Mouse (Mus musculus) liver, embryonic 12.5 days (tissue): ENCODE measurements at regions not wholly inside any gene's neighbourhood (a gene's known extent, or its start where the extent isn't known, plus 50 kb on each side); places are given as distances from the start of the nearest gene placed in this dataset.

ENCODE experiments used
- ATAC-seq: fragments of 200-750 bp; cut with Nextera tagmentation; 2 replicates; pipeline ENCODE4 v1.8.0; 2017; ENCODE audit warnings: moderate number of reproducible peaks, mild to moderate bottlenecking, moderate library complexity
- H3K27ac ChIP-seq: fragments of 300-500 bp; sonication (generic); 2 replicates; pipeline ENCODE4 v1.5.1; 2016; ENCODE audit warnings: mild to moderate bottlenecking
- H3K27me3 ChIP-seq: fragments of 300-500 bp; sonication (generic); replicated peaks from 2 replicates; pipeline ENCODE4 v1.6.1; 2016; ENCODE audit warnings: mild to moderate bottlenecking, moderate library complexity
- H3K36me3 ChIP-seq: fragments of 300-500 bp; sonication (generic); 2 replicates; pipeline ENCODE4 v1.6.1; 2016; ENCODE audit warnings: mild to moderate bottlenecking, moderate library complexity
- H3K4me1 ChIP-seq: fragments of 300-500 bp; sonication (generic); 2 replicates; pipeline ENCODE4 v1.6.1; 2016
- H3K4me2 ChIP-seq: fragments of 300-500 bp; sonication (generic); 2 replicates; pipeline ENCODE4 v1.6.1; 2016; ENCODE audit warnings: mild to moderate bottlenecking, moderate library complexity
- H3K4me3 ChIP-seq: fragments of 300-500 bp; sonication (generic); 2 replicates; pipeline ENCODE4 v1.5.1; 2016; ENCODE audit warnings: mild to moderate bottlenecking, moderate library complexity
- H3K9ac ChIP-seq: fragments of 300-500 bp; sonication (generic); 2 replicates; pipeline ENCODE4 v1.6.1; 2016; ENCODE audit warnings: mild to moderate bottlenecking, moderate library complexity
- H3K9me3 ChIP-seq: fragments of 300-500 bp; sonication (generic); replicated peaks from 2 replicates; pipeline ENCODE4 v1.6.1; 2016; ENCODE audit warnings: mild to moderate bottlenecking, moderate library complexity
- WGBS: fragments of 180-500 bp; shearing (Covaris S2); methylation state at CpG from one replicate; pipeline ENCODE4 v1.1.7; 2016; ENCODE audit not compliant: insufficient replicate concordance; 5-methylcytosine and 5-hydroxymethylcytosine counted together

DNA sequence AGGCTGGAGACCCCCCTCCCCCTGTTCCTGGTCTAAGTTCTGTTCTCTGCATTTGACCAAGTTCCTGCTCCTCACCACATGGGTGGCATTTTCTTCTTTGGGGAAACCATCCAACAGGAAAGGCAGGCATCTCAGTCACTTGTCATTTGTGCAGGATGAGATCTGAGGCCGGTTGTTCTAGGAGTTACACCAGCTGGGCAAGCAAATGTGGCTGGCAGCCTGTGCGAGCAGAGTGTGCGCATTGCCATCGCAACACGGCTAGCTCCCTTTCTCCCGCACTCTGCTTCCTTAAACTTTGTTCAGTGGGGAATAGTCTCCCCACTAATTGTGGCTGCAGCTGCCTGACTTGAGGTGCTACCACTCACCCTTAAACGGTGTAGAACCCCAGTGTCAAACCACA is 104.7 kb upstream of the Kif2a start:
- Histone ChIP-seq H3K9me3 (no peaks in the 10 kb centered on the region), H3K4me1 (no peaks in the 10 kb centered on the region), H3K27me3 (no peaks in the 10 kb centered on the region), H3K27ac (no peak overlapping the region), H3K4me3 (no peak overlapping the region), H3K9ac (no peak overlapping the region), H3K36me3 (no peaks in the 10 kb centered on the region), H3K4me2 (no peak overlapping the region)
- ATAC-seq = no peak
- 73% methylated on average over 7 of the region's 7 CpGs for WGBS

DNA sequence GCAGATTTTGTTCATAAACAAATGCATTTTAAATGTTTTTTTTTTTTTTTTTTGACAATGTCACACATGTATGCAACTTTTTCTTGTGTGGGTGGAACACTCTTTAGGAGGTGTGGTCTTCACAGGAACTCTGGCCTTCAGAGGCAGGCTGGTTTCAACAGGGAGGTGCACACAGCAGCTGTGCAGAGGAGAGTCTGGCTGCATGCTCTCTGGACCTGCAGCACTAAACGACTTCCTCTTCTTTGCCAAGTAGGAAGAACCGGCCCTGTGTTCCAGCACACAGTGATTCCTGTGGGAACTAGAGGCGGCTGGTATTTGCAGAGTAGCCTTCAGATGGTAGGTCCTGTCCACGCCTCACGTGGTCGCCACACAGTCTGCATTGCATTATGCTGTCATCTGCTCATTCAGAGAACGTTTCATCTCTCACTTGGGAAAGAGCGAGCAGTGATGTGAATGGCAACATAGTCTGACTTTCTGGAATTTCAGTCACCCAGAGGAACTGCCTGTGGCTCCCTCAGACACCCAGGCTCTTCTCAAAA is 102.3 kb upstream of the Kif2a start:
- no peaks in the 10 kb centered on the region for H3K36me3 ChIP-seq
- no peak overlapping the region for H3K4me3 ChIP-seq
- no peaks in the 10 kb centered on the region for H3K27me3 ChIP-seq
- no peak overlapping the region for H3K27ac ChIP-seq
- no peaks in the 10 kb centered on the region for H3K9me3 ChIP-seq
- no peak for ATAC-seq
- no peak overlapping the region for H3K4me2 ChIP-seq
- no peak overlapping the region for H3K9ac ChIP-seq
- 52% methylated on average over 8 of the region's 8 CpGs for WGBS
- H3K4me1 ChIP-seq = no peaks in the 10 kb centered on the region

DNA sequence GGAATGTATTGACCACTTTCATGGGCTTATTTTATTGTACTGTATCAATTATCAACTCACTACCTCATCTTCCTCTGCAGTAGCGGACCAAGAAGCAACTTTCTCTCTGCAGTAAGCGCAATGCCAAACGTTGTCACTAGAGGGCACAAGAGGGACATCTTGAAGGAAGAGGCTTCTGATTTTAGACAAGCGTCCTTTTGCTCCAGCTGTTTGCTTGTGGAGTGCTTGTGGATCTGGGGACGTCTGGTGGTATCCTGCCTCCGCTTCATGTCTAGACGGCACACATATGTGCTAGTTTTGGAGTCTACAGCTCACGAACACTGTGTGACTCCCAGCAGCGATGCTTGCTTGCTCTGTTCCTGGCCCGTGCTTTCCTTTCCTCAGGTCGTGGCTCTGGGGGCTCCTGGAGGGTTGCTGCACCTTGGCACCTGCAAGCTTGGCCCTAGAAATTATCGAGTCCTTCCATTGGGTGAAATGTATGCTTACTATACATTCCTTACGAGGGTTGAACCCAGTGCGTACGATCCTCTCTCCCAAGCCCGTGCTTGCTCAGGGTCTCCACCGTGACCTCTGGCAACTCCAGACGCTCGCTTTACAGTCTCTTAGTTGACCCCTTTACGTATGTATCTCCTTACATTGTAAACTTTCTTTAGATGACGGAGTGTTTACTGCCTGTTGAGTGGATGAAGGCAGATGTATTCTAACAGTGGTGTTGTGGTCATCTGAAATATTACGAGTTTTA is 92.2 kb upstream of the Kif2a start:
- H3K4me2 ChIP-seq = no peak overlapping the region
- ATAC-seq = no peak; the same call in 1 of the 2 replicates
- WGBS = 54% methylated on average over 22 of the region's 22 CpGs

DNA sequence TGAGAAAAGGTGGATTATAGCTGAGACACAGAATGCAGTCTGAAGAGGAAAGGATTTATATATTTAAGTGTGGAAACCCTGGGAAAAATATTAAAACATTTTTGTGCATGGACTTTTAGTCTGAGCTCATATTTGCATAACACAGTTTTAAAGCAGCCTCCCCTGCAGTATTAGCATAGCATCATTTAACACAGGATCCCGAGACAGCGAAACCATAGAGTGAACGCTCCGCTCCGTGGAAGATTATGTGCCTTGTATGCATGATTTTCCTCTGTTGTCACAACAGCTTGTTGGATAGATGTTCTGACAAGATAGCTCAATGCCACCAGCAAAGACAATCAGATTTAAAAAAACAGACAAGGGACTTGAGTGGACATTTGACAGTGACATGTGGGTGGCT is 86.1 kb upstream of the Kif2a start:
- H3K36me3 ChIP-seq = no peaks in the 10 kb centered on the region
- no peak overlapping the region for H3K9ac ChIP-seq
- no peak for ATAC-seq
- H3K9me3 ChIP-seq = no peaks in the 10 kb centered on the region
- no peak overlapping the region for H3K27ac ChIP-seq
- peaks cover 3% of the 10 kb centered on the region; the same call in 1 of the 2 replicates for H3K4me1 ChIP-seq
- H3K4me2 ChIP-seq = no peak overlapping the region
- 88% methylated on average over 5 of the region's 5 CpGs for WGBS
- H3K4me3 ChIP-seq = no peak overlapping the region
- H3K27me3 ChIP-seq = peaks cover 13% of the 10 kb centered on the region; the same call in 1 of the 2 replicates

More for the DNA sequence above, 92.2 kb upstream of the Kif2a start:
- Histone ChIP-seq H3K36me3 (no peaks in the 10 kb centered on the region), H3K9ac (no peak overlapping the region), H3K4me1 (no peaks in the 10 kb centered on the region), H3K4me3 (no peak overlapping the region), H3K27me3 (0 out of 2 replicates have a peak, but pooled peaks cover 4% of the 10 kb centered on the region), H3K27ac (no peak overlapping the region), H3K9me3 (no peaks in the 10 kb centered on the region)

DNA sequence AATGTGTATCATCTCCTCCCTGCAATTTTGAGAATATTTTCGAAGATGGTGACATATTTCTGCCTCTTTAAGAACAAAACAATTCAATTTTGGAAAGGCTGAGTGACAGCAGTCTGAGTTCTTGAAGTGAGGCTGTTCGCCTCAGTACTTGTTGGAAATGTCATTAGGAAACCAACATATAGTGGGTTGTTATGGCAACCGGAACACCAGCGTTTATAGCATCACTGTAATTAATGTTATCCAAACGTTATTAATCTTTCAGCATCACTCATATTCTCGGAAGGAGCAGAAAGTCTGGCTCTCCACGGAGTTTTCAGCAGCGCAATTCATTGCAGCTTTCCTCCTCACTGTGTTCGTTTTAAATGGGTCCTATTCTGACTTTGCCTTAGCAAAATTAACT is 85.6 kb upstream of the Kif2a start:
- Histone ChIP-seq H3K27me3 (peaks cover 13% of the 10 kb centered on the region; the same call in 1 of the 2 replicates), H3K36me3 (no peaks in the 10 kb centered on the region), H3K4me1 (peaks cover 7% of the 10 kb centered on the region), H3K9ac (no peak overlapping the region), H3K9me3 (no peaks in the 10 kb centered on the region), H3K4me3 (no peak overlapping the region), H3K4me2 (no peak overlapping the region), H3K27ac (no peak overlapping the region)
- 61% methylated on average over 9 of the region's 9 CpGs for WGBS
- ATAC-seq = no peak

DNA sequence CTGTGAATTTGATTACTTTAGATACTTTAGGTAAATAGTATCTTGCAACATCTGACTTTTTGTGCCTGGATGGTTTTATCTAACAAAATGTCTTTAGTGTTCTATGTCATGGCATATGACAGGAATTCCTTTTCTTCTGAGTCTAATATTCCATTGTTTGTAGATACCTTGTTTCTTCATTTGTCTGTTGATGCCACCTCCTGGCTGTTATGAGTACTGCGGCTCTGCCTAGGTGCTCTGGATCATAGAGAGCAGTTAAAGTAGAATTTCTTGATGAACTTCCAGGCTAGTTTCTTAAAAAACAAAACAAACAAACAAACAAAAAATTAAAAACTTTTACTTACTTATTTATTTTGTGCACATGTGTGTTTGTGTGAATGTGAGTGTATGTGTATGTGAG is 83.6 kb upstream of the Kif2a start:
- WGBS = 25% methylated on average over 1 of the region's 1 CpGs
- H3K4me2 ChIP-seq = no peak overlapping the region
- peaks cover 13% of the 10 kb centered on the region; the same call in 1 of the 2 replicates for H3K27me3 ChIP-seq
- ATAC-seq = no peak
- H3K9ac ChIP-seq = no peak overlapping the region
- no peaks in the 10 kb centered on the region for H3K9me3 ChIP-seq
- H3K36me3 ChIP-seq = no peaks in the 10 kb centered on the region
- no peak overlapping the region for H3K4me3 ChIP-seq
- H3K4me1 ChIP-seq = peaks cover 18% of the 10 kb centered on the region
- no peak overlapping the region for H3K27ac ChIP-seq

DNA sequence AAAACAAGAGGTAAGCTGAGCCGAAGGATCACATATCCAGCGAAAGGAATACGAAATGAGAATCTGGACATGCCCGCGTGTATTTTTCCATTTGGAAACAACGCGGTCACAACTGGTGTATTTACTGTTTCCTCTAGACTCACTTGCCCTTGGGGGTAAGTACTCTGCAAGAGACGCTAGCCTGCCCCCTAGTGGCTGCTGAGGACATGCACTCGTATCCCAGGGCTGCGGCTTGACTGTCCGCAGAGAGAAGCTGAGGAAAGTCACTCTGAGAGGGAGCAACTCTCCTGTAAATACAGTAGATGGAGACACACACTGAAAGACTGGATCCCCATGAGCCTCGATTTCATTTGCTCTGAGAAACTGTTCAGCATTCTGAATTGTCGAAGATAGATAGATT is 79.7 kb upstream of the Kif2a start:
- WGBS = 10% methylated on average over 13 of the region's 13 CpGs
- Histone ChIP-seq H3K4me2 (peak overlapping the region; percentile 66), H3K27ac (peak overlapping the region; percentile 97), H3K27me3 (0 out of 2 replicates have a peak, but pooled peaks cover 5% of the 10 kb centered on the region), H3K9me3 (no peaks in the 10 kb centered on the region), H3K9ac (peak overlapping the region; percentile 67), H3K4me3 (peak overlapping the region; percentile 42), H3K36me3 (no peaks in the 10 kb centered on the region), H3K4me1 (peaks cover 55% of the 10 kb centered on the region)
- ATAC-seq = peak; percentile 61

DNA sequence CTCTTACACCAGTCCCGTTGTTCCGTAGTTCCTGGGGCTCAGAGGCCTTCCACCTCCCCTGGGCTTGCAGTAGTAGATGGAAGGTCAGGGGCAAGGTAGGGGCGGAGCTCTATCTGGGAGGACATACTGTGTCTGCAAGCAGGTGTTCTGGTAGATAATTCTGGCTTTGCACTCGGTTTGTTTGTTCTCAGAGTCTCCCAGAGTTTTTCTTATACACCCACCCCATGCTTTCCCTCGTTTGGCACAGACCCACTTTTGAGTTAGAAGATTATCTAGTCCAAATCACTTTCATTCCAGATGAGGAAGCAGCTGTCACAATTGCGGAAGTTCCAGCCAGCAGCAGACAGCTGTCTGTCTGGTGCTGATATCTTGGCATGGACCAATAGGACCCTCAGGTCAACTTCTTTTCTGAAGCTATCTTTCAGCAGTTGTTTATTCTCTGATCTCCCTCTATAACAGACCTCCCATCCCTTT is 79.0 kb upstream of the Kif2a start:
- Histone ChIP-seq H3K36me3 (no peaks in the 10 kb centered on the region), H3K27ac (peak overlapping the region; percentile 97), H3K27me3 (no peaks in the 10 kb centered on the region), H3K4me1 (peaks cover 58% of the 10 kb centered on the region), H3K4me2 (peak overlapping the region; percentile 66), H3K4me3 (peak overlapping the region; percentile 42), H3K9me3 (no peaks in the 10 kb centered on the region), H3K9ac (peak overlapping the region; percentile 67)
- 10% methylated on average over 6 of the region's 6 CpGs for WGBS
- ATAC-seq = peak; percentile 97

DNA sequence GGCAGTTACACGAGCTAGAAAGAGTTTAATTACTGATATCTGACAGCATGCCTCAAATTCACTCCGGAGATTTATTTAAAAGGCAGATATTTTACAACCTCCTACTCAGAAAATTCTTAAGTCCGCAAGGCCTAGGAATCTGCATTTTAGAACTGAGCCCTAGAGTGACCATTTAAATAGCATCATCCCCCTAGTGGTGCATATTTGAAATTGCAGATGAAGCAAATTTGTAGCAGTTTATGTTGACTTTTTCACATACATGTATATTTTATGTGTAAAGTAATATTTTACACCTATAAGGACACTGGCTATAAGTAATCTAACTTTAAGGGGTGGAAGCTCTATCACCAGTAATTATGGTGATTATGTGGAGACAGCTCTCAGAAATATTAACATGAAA is 78.2 kb upstream of the Kif2a start:
- Histone ChIP-seq H3K9ac (peak overlapping the region; percentile 67), H3K36me3 (no peaks in the 10 kb centered on the region), H3K9me3 (no peaks in the 10 kb centered on the region), H3K27ac (peak overlapping the region; percentile 97), H3K4me2 (peak overlapping the region; percentile 66), H3K4me1 (peaks cover 66% of the 10 kb centered on the region), H3K4me3 (no peak overlapping the region; the same call in 1 of the 2 replicates), H3K27me3 (no peaks in the 10 kb centered on the region)
- 51% methylated on average over 3 of the region's 3 CpGs for WGBS
- no peak for ATAC-seq

DNA sequence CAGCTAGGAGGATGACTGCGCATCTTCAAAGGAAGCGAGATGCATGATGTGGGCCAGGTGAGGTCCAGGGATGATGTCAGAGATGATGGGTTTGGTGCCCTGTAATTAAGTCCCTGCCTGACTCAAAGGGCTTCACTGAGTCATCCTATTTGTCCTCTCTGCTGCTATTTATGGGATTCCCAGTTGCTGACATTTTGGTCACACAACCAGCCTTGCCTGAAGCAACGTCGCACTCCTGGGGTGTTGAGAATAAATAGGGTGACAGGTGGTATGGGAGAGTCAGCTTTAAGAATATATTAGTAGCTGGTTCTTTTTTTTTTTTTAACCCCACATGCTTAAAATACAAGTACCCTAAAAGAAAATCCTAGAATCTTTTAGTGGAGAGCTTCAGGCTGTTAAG is 75.1 kb upstream of the Kif2a start:
- 91% methylated on average over 4 of the region's 4 CpGs for WGBS
- Histone ChIP-seq H3K9ac (no peak overlapping the region), H3K27ac (peak overlapping the region; percentile 78), H3K4me3 (no peak overlapping the region), H3K36me3 (no peaks in the 10 kb centered on the region), H3K4me2 (no peak overlapping the region), H3K4me1 (peaks cover 84% of the 10 kb centered on the region), H3K27me3 (no peaks in the 10 kb centered on the region), H3K9me3 (no peaks in the 10 kb centered on the region)
- no peak for ATAC-seq

DNA sequence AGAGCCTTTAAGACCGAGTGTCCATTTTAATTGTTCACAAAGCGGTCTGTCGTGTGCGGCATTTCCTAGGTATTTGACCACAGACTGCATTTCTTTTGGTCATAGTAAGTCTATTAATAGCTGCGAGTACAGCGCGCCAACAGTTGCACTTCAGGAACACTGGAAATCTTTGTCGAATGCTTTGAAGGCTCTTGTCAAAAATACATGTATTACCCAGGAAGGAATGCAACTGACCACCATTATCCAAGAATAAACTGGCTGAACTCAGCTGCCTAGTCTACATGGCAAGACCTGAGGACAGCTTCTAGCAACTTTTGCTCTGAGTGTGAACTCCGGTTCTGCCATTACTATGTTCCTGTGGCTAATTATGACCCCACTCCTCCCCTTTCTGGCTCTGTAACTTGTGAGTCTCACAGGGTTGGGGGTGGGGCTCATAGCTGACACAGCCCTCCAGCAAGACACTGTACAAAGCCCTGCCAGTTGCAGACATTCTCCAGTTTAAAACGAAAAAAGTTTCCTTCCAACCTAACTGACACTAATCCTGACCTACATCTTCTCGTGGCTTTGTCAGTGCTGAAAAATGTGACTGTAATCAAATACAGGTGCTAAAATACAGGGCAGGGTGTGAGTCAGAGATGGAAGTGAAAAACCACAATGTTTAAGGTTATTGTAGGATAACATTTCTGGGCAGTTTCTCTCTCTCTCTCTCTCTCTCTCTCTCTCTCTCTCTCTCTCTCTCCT is 73.2 kb upstream of the Kif2a start:
- peaks cover 75% of the 10 kb centered on the region for H3K4me1 ChIP-seq
- no peaks in the 10 kb centered on the region for H3K27me3 ChIP-seq
- no peaks in the 10 kb centered on the region for H3K9me3 ChIP-seq
- peak overlapping the region; percentile 61 for H3K27ac ChIP-seq
- peak overlapping the region; percentile 52 for H3K4me2 ChIP-seq
- WGBS = 19% methylated on average over 11 of the region's 11 CpGs
- no peak for ATAC-seq
- H3K36me3 ChIP-seq = no peaks in the 10 kb centered on the region
- H3K9ac ChIP-seq = peak overlapping the region; percentile 42
- H3K4me3 ChIP-seq = peak overlapping the region; percentile 12

DNA sequence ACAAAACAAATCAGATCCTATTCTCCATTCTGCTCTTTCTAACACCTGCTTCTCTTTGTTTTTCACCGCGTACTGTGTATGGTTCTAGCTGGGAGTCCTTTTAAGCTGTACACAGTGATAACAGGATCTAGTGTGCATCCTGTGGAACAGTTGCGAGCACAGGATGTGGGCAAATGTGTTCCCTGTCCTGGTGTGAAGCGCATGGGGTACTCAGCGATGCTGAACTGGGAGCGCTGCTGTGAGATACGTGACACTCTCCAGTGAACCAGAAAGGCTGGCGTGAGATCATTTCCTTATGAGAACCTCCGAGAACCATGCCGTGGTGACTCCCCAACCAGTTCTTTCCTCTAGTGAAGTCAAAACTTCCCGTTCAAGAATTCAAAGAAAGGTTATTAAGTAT is 72.6 kb upstream of the Kif2a start:
- Histone ChIP-seq H3K27me3 (no peaks in the 10 kb centered on the region), H3K36me3 (no peaks in the 10 kb centered on the region), H3K27ac (peak overlapping the region; percentile 61), H3K9me3 (no peaks in the 10 kb centered on the region), H3K4me3 (peak overlapping the region; percentile 12), H3K9ac (peak overlapping the region; percentile 42), H3K4me1 (peaks cover 69% of the 10 kb centered on the region), H3K4me2 (peak overlapping the region; percentile 52)
- ATAC-seq = peak; percentile 57
- WGBS = 21% methylated on average over 11 of the region's 11 CpGs
